19 mouse cellular contexts compared by ENCODE assay signal in the genomic region with DNA sequence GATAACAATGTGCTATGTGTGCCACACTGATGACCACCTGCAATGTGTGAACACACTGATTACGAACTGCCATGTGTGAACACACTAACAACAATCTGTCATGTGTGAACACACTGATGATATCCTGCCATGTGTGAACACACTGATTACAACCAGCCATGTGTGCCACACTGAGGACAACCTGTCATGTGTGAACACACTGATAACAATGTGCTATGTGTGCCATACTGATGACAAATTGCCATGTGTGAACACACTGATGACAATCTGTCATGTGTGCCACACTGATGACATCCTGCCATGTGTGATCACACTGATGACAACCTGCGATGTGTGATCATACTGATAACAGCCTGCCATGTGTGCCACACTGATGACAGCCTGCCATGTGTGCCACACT.
DNase-seq lines count a peak whose midpoint lies in the region; ATAC-seq and TF ChIP-seq lines count a peak whose summit lies in the region.
"Had no signal": no experiment of that assay in that cellular context is flagged by ENCODE, and none has a peak within 500 bp of the region (broad histone marks: within the 10 kb centered on the region; RNA-seq: fewer than 3 reads in every experiment).

No protein-coding gene starts in this region.

- H3K36me3 ChIP-seq in forebrain, embryonic 15.5 days = no peaks in the 10 kb centered on the region
- H3K36me3 ChIP-seq in forebrain, embryonic 13.5 days (ENCODE audit: poor library complexity, severe bottlenecking) = no peaks in the 10 kb centered on the region
- H3K36me3 ChIP-seq in megakaryocyte, embryonic 14.5 days (replicated peaks; ENCODE audit: low read length) = no peaks in the 10 kb centered on the region
- no peaks in the 10 kb centered on the region; a peak in 1 of 4 replicates for H3K36me3 ChIP-seq in MEL (ENCODE audit: control insufficient read depth in 1 of 2, insufficient read depth in 2 of 2, low read length in 2 of 2)
- no peaks in the 10 kb centered on the region for H3K36me3 ChIP-seq in thymus, adult 2 months (ENCODE audit: control insufficient read depth, insufficient read depth, low read length)
- H3K36me3 ChIP-seq: embryonic facial prominence, embryonic 10.5 days; embryonic facial prominence, embryonic 12.5 days; G1E had no signal

- TF ChIP-seq POLR2A in MEL (IDR thresholded peaks at IDR 0.05; ENCODE audit: control insufficient read depth in 1 of 2, insufficient read depth in 1 of 2, low read depth in 1 of 2, low read length in 2 of 2, poor library complexity in 1 of 2) = no peak
- TF ChIP-seq POLR2A in thymus, adult 2 months (IDR thresholded peaks at IDR 0.05; ENCODE audit: control insufficient read depth, extremely low read depth, insufficient read depth, low read length, poor library complexity) = no peak

- 70% methylated on average over 2 of the region's 2 CpGs for WGBS in forebrain, embryonic 15.5 days
- 83% methylated on average over 2 of the region's 2 CpGs for WGBS in forebrain, embryonic 13.5 days
- WGBS in thymus, adult 2 months = 93% methylated on average over 2 of the region's 2 CpGs

- no peak for TF ChIP-seq RAD21 in MEL (IDR thresholded peaks at IDR 0.05; ENCODE audit: low read depth, low read length)

- no peaks in the 10 kb centered on the region for H3K79me2 ChIP-seq in MEL (ENCODE audit: control insufficient read depth, insufficient read depth, low read length, poor library complexity)

- no peak overlapping the region for H3K9ac ChIP-seq in forebrain, embryonic 15.5 days (replicated peaks)
- H3K9ac ChIP-seq in forebrain, embryonic 13.5 days = no peak overlapping the region
- H3K9ac ChIP-seq in MEL (ENCODE audit: control insufficient read depth, low read depth, low read length, poor library complexity, severe bottlenecking) = no peak overlapping the region
- H3K9ac ChIP-seq: embryonic facial prominence, embryonic 12.5 days; forebrain, embryonic 12.5 days had no signal

- no peak overlapping the region for H3K4me3 ChIP-seq in forebrain, embryonic 15.5 days
- no peak overlapping the region for H3K4me3 ChIP-seq in forebrain, embryonic 13.5 days
- H3K4me3 ChIP-seq in megakaryocyte, embryonic 14.5 days (replicated peaks) = peak overlapping the region; percentile 11
- H3K4me3 ChIP-seq in MEL (ENCODE audit: control insufficient read depth in 1 of 2, insufficient read depth in 1 of 2, low read depth in 2 of 2, low read length in 2 of 2) = no peak overlapping the region
- no peak overlapping the region for H3K4me3 ChIP-seq in thymus, adult 2 months (ENCODE audit: control insufficient read depth, insufficient read depth, low read length)
- H3K4me3 ChIP-seq: embryonic facial prominence, embryonic 10.5 days; embryonic facial prominence, embryonic 12.5 days; forebrain, embryonic 12.5 days had no signal

- peak; percentile 53 for ATAC-seq in forebrain, embryonic 15.5 days (replicated peaks)
- no peak; the same call in 1 of the 2 replicates for ATAC-seq in forebrain, embryonic 13.5 days
- no peak for ATAC-seq in megakaryocyte, adult 5-6 weeks (ENCODE audit: poor library complexity, severe bottlenecking)
- ATAC-seq in megakaryocyte-erythroid progenitor cell, adult 5-6 weeks (replicated peaks; ENCODE audit: low FRiP score, low TSS enrichment, poor library complexity, severe bottlenecking) = no peak

- peaks cover 25% of the 10 kb centered on the region for H3K4me1 ChIP-seq in forebrain, embryonic 15.5 days
- peaks cover 37% of the 10 kb centered on the region for H3K4me1 ChIP-seq in forebrain, embryonic 13.5 days
- no peaks in the 10 kb centered on the region; the same call in 1 of the 2 replicates for H3K4me1 ChIP-seq in megakaryocyte, embryonic 14.5 days
- peaks cover 10 to 11% of the 10 kb centered on the region in 2 experiments; a peak in 3 of 4 replicates for H3K4me1 ChIP-seq in MEL (ENCODE audit: control insufficient read depth in 1 of 2, insufficient read depth in 2 of 2, low read length in 2 of 2)
- H3K4me1 ChIP-seq in thymus, adult 2 months (replicated peaks; ENCODE audit: control insufficient read depth, insufficient read depth, low read length) = no peaks in the 10 kb centered on the region

- TF ChIP-seq CTCF in MEL (IDR thresholded peaks at IDR 0.05 in 2 of 3, conservative IDR thresholded peaks at IDR 0.05 in 1 of 3; ENCODE audit: control insufficient read depth in 1 of 3, insufficient read depth in 1 of 3, low read depth in 2 of 3, low read length in 3 of 3, poor library complexity in 1 of 3, severe bottlenecking in 1 of 3) = no peak
- TF ChIP-seq CTCF in thymus, adult 2 months (IDR thresholded peaks at IDR 0.05; ENCODE audit: borderline replicate concordance, control insufficient read depth, extremely low read depth, insufficient read depth, low read length, poor library complexity) = no peak

- H3K4me2 ChIP-seq in forebrain, embryonic 15.5 days (replicated peaks) = no peak overlapping the region
- H3K4me2 ChIP-seq in forebrain, embryonic 13.5 days = no peak overlapping the region
- H3K4me2 ChIP-seq: embryonic facial prominence, embryonic 12.5 days; forebrain, embryonic 12.5 days had no signal

- H3K9me3 ChIP-seq in forebrain, embryonic 15.5 days = no peaks in the 10 kb centered on the region
- H3K9me3 ChIP-seq in forebrain, embryonic 13.5 days (replicated peaks) = no peaks in the 10 kb centered on the region
- peaks cover 58% of the 10 kb centered on the region for H3K9me3 ChIP-seq in megakaryocyte, embryonic 14.5 days
- no peaks in the 10 kb centered on the region for H3K9me3 ChIP-seq in MEL (replicated peaks; ENCODE audit: insufficient read depth, low read length)
- H3K9me3 ChIP-seq: embryonic facial prominence, embryonic 10.5 days; embryonic facial prominence, embryonic 12.5 days; forebrain, embryonic 12.5 days had no signal

- H3K27me3 ChIP-seq in forebrain, embryonic 15.5 days = no peaks in the 10 kb centered on the region
- no peaks in the 10 kb centered on the region for H3K27me3 ChIP-seq in forebrain, embryonic 13.5 days
- no peaks in the 10 kb centered on the region for H3K27me3 ChIP-seq in megakaryocyte, embryonic 14.5 days (replicated peaks)
- no peaks in the 10 kb centered on the region for H3K27me3 ChIP-seq in MEL (ENCODE audit: control insufficient read depth in 1 of 2, insufficient read depth in 2 of 2, low read length in 2 of 2)
- H3K27me3 ChIP-seq in thymus, adult 2 months (ENCODE audit: control insufficient read depth, insufficient read depth, low read length) = no peaks in the 10 kb centered on the region
- H3K27me3 ChIP-seq: embryonic facial prominence, embryonic 12.5 days; forebrain, embryonic 12.5 days had no signal

- TF ChIP-seq EP300 in MEL (IDR thresholded peaks at IDR 0.05; ENCODE audit: low read depth in 1 of 2, low read length in 2 of 2) = no peak

- DNase-seq in MEL (ENCODE audit: low read depth, low spot score) = no peak
- DNase-seq in thymus, adult 2 months = no peak
- DNase-seq: adrenal gland, adult 2 months; adrenal gland, postnatal 10 days; adrenal gland, postnatal 25 days; cerebellum, adult 11-12 months; cerebellum, adult 2 months; cerebellum, adult 9-10 months; cerebellum, postnatal 10 days; cerebellum, postnatal 25 days had no signal

- H3K27ac ChIP-seq in forebrain, embryonic 15.5 days (replicated peaks) = peak overlapping the region; percentile 39; the same call in 1 of the 2 replicates
- H3K27ac ChIP-seq in forebrain, embryonic 13.5 days = no peak overlapping the region
- H3K27ac ChIP-seq in MEL (ENCODE audit: control insufficient read depth, low read depth, low read length) = no peak overlapping the region
- H3K27ac ChIP-seq in thymus, adult 2 months (ENCODE audit: control insufficient read depth, insufficient read depth, low read length) = no peak overlapping the region
- H3K27ac ChIP-seq: embryonic facial prominence, embryonic 10.5 days; embryonic facial prominence, embryonic 12.5 days; forebrain, embryonic 12.5 days had no signal

TF ChIP-seq in MEL, 35 proteins besides CTCF, POLR2A, EP300 and RAD21:
- TF ChIP-seq MAX (IDR thresholded peaks at IDR 0.05; ENCODE audit: low read length) = 0 out of 2 replicates have a peak, but pooled peaks have one; percentile 11
- TF ChIP-seq ZNF384 (IDR thresholded peaks at IDR 0.05; ENCODE audit: low read depth, low read length) = no peak
